ENCODE assay signal across 12 mouse cellular contexts in genomic region chr1:45864564-45865014, GRCm38 (mm10). TPM values are rescaled to one million over a fixed set of nuclear protein-coding genes. Genes with fewer than 3 reads are reported as not detected.
A peak's percentile ranks its signal among the peaks of the same experiment; 100 is the strongest.
DNase-seq lines count a peak whose midpoint lies in the region; ATAC-seq and TF ChIP-seq lines count a peak whose summit lies in the region.
"Had no signal": no experiment of that assay in that cellular context is flagged by ENCODE, and none has a peak within 500 bp of the region (broad histone marks: within the 10 kb centered on the region; RNA-seq: fewer than 3 reads in every experiment).

No protein-coding gene starts in this region.

- no peak overlapping the region for H3K4me3 ChIP-seq in embryonic fibroblast, embryonic 13.5 days (ENCODE audit: insufficient read depth, low read length)
- H3K4me3 ChIP-seq in midbrain, embryonic 15.5 days, result no peak overlapping the region
- no peak overlapping the region for H3K4me3 ChIP-seq in midbrain, embryonic 13.5 days (replicated peaks)
- H3K4me3 ChIP-seq: liver, embryonic 13.5 days had no signal

- no peaks in the 10 kb centered on the region for H3K27me3 ChIP-seq in midbrain, embryonic 15.5 days (replicated peaks)
- H3K27me3 ChIP-seq in midbrain, embryonic 13.5 days, result no peaks in the 10 kb centered on the region
- H3K27me3 ChIP-seq: liver, embryonic 13.5 days had no signal

- H3K36me3 ChIP-seq in midbrain, embryonic 15.5 days (replicated peaks), result no peaks in the 10 kb centered on the region
- no peaks in the 10 kb centered on the region for H3K36me3 ChIP-seq in midbrain, embryonic 13.5 days
- H3K36me3 ChIP-seq: liver, embryonic 13.5 days had no signal

- H3K9me3 ChIP-seq in midbrain, embryonic 15.5 days, result no peaks in the 10 kb centered on the region
- no peaks in the 10 kb centered on the region for H3K9me3 ChIP-seq in midbrain, embryonic 13.5 days

- peaks cover 12% of the 10 kb centered on the region for H3K4me1 ChIP-seq in embryonic fibroblast, embryonic 13.5 days (ENCODE audit: control insufficient read depth, insufficient read depth, low read length)
- no peaks in the 10 kb centered on the region for H3K4me1 ChIP-seq in midbrain, embryonic 15.5 days
- no peaks in the 10 kb centered on the region for H3K4me1 ChIP-seq in midbrain, embryonic 13.5 days (replicated peaks)

- no peak for ATAC-seq in midbrain, embryonic 15.5 days (replicated peaks)
- no peak for ATAC-seq in midbrain, embryonic 13.5 days
- ATAC-seq: CD4-positive, CD25-positive, alpha-beta regulatory T cell, adult 4 months had no signal

- WGBS in midbrain, embryonic 15.5 days, result 70% methylated on average over 4 of the region's 4 CpGs
- 79% methylated on average over 4 of the region's 4 CpGs for WGBS in midbrain, embryonic 13.5 days

- H3K4me2 ChIP-seq in midbrain, embryonic 15.5 days, result no peak overlapping the region
- no peak overlapping the region for H3K4me2 ChIP-seq in midbrain, embryonic 13.5 days (replicated peaks)
- H3K4me2 ChIP-seq: liver, embryonic 13.5 days had no signal

- peak overlapping the region; percentile 76 for H3K27ac ChIP-seq in embryonic fibroblast, embryonic 13.5 days (ENCODE audit: insufficient read depth, low read length)
- no peak overlapping the region for H3K27ac ChIP-seq in midbrain, embryonic 15.5 days
- no peak overlapping the region for H3K27ac ChIP-seq in midbrain, embryonic 13.5 days

- no peak; the same call in 1 of the 2 replicates for TF ChIP-seq POLR2A in embryonic fibroblast, embryonic 13.5 days (IDR thresholded peaks at IDR 0.05; ENCODE audit: low read depth, low read length)

- no peak for TF ChIP-seq CTCF in embryonic fibroblast, embryonic 13.5 days (IDR thresholded peaks at IDR 0.05; ENCODE audit: borderline replicate concordance, insufficient read depth, low read length)

- DNase-seq in embryo, embryonic 10.5 days (ENCODE audit: low spot score), result peak; percentile 17
- DNase-seq in embryo, embryonic 11 days, result no peak
- DNase-seq in kidney, adult 8-10 months, result peak; percentile 19 to 61
- DNase-seq in lung, postnatal 36 days, result peak; percentile 36
- no peak for DNase-seq in layer of hippocampus, adult 18-20 months (ENCODE audit: low spot score in 2 of 2)
- DNase-seq: liver, embryonic 13.5 days had no signal

- H3K9ac ChIP-seq in midbrain, embryonic 15.5 days, result no peak overlapping the region
- H3K9ac ChIP-seq in midbrain, embryonic 13.5 days (replicated peaks), result no peak overlapping the region
- H3K9ac ChIP-seq: liver, embryonic 13.5 days had no signal

RNA-seq across cellular contexts. Expression of gene Gm5269, which starts 25.5 kb away (rescaled TPM):
- polyA plus RNA-seq in embryonic fibroblast, embryonic 13.5 days (2011; ENCODE audit: insufficient read length, low read depth, missing spikeins), result not detected in 2 replicates
- not detected in 2 replicates for polyA plus RNA-seq in midbrain, embryonic 15.5 days (2015; fragmentation: Nextera tagmentation; extraction: Ambion mirVana)
- total RNA-seq in layer of hippocampus, adult 18-20 months (2021), result not detected
- not detected in 2 replicates for polyA plus RNA-seq in midbrain, embryonic 13.5 days (2015; fragmentation: Nextera tagmentation; extraction: Ambion mirVana)
- total RNA-seq: gastrocnemius, postnatal 4 days had no signal
- polyA plus RNA-seq: brain, embryonic 14.5 days; CD4-positive, CD25-positive, alpha-beta regulatory T cell, adult 4 months; liver, embryonic 13.5 days had no signal

Comparison
In these comparisons a context has a peak if more than half of its experiments do, and no peak if none do; other contexts are left out.
1. DNase-seq: peak in embryo, embryonic 10.5 days (single experiment), kidney, adult 8-10 months (2 of 2) and lung, postnatal 36 days (single experiment); none in embryo, embryonic 11 days (single experiment) and layer of hippocampus, adult 18-20 months (0 of 2).